Mouse (Mus musculus) kidney, adult 2 months (tissue): ENCODE results near the gene Ipo4. TPM values are rescaled to one million over a fixed set of nuclear protein-coding genes. Genes with fewer than 3 reads are reported as not detected.

Experiments used
- DNase-seq: peaks from one replicate; pipeline ENCODE4 v3.0.0; 2021
- H3K27ac ChIP-seq: fragments of 200-500 bp; 2 replicates; pipeline ENCODE4 v1.5.1; 2012; ENCODE audit warnings: low read depth, low read length, control low read depth, inconsistent platforms; ENCODE audit not compliant: insufficient read depth
- H3K27me3 ChIP-seq: fragments of 200-500 bp; replicated peaks from 2 replicates; pipeline ENCODE4 v1.6.1; 2012; ENCODE audit warnings: mild to moderate bottlenecking, moderate library complexity, low read length, inconsistent platforms; ENCODE audit not compliant: control insufficient read depth, insufficient read depth
- H3K36me3 ChIP-seq: fragments of 200-500 bp; 2 replicates; pipeline ENCODE4 v1.6.1; 2012; ENCODE audit warnings: mild to moderate bottlenecking, moderate library complexity, low read length, inconsistent platforms; ENCODE audit not compliant: control insufficient read depth, insufficient read depth
- H3K4me1 ChIP-seq: fragments of 200-500 bp; 2 replicates; pipeline ENCODE4 v1.6.1; 2011; ENCODE audit warnings: low read length; ENCODE audit not compliant: control insufficient read depth, insufficient read depth
- H3K4me3 ChIP-seq: fragments of 200-500 bp; 2 replicates; pipeline ENCODE4 v1.5.1; 2011; ENCODE audit warnings: mild to moderate bottlenecking, low read depth, low read length, control low read depth; ENCODE audit not compliant: insufficient read depth
- CTCF ChIP-seq: fragments of 200-500 bp; conservative IDR thresholded peaks from 2 replicates; pipeline ENCODE4 v1.5.1; 2011; ENCODE audit warnings: low read depth, mild to moderate bottlenecking, control low read depth, low read length, moderate library complexity, mixed read lengths; ENCODE audit not compliant: insufficient read depth, insufficient read length
- POLR2A ChIP-seq: fragments of 200-500 bp; IDR thresholded peaks from one replicate; pipeline ENCODE4 v1.6.1; 2011; ENCODE audit warnings: low read depth, low read length, control low read depth
- WGBS: fragments of 180-500 bp; shearing (Covaris S2); methylation state at CpG from one replicate; pipeline ENCODE4 v1.1.7; 2018; 5-methylcytosine and 5-hydroxymethylcytosine counted together
- polyA plus RNA-seq: library from polyadenylated mRNA; depleted of rRNA; stranded (reverse); fragments of >200 nt; gene quantifications from 2 replicates; pipeline ENCODE4 v1.2.3, GENCODE M21; 2012

Gene Ipo4
- polyA plus RNA-seq, 1 experiment = 69.7 TPM

DNA sequence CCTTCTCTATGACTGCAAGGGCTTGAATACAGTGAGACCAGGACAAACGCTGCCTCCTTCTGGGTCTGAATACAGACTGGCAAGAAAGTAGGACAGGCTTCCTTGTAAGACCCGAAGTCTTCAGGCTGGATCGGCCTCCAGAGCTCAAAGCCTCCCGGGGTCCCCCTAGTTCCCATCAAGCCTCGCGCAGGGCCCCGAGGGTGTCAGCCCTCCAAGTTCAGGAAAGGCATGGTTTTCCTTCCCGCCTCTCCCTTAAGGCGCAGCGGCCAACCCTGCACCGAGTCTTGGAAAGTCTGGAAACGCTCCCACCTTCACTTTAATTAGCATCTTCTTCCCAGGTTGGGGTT, 35.7 kb upstream of the Ipo4 start:
- 0% methylated on average over 12 of the region's 12 CpGs for WGBS

DNA sequence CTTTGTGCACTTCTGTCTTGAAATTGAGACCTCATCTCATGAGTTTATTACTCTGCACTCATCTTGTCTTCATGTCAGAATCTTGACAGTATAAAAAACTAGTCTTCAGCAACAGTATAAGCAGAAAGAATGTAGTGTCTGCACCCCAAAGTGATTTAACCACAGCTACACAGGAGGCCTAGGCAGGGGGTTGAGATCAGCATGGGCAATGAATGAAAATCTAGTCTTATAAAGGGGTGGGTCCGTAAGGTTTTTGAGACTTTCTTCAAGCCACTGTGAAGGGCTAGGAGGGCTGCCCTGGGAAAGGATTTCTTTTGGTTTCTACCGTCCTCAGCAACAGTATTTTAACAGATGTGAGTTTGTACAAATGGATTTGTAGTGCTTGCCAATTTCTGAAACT, 24.9 kb upstream of the Ipo4 start:
- TF ChIP-seq CTCF = no peak
- no peak for TF ChIP-seq POLR2A

More for the DNA sequence above, 35.7 kb upstream of the Ipo4 start:
- H3K36me3 ChIP-seq = no peaks in the 10 kb centered on the region
- H3K27me3 ChIP-seq = no peaks in the 10 kb centered on the region
- DNase-seq = no peak
- TF ChIP-seq CTCF (no peak), POLR2A (no peak)
- H3K4me1 ChIP-seq = peaks cover 6% of the 10 kb centered on the region; the same call in 1 of the 2 replicates
- peak overlapping the region; percentile 79 for H3K4me3 ChIP-seq
- peak overlapping the region; percentile 96; the same call in 1 of the 2 replicates for H3K27ac ChIP-seq

DNA sequence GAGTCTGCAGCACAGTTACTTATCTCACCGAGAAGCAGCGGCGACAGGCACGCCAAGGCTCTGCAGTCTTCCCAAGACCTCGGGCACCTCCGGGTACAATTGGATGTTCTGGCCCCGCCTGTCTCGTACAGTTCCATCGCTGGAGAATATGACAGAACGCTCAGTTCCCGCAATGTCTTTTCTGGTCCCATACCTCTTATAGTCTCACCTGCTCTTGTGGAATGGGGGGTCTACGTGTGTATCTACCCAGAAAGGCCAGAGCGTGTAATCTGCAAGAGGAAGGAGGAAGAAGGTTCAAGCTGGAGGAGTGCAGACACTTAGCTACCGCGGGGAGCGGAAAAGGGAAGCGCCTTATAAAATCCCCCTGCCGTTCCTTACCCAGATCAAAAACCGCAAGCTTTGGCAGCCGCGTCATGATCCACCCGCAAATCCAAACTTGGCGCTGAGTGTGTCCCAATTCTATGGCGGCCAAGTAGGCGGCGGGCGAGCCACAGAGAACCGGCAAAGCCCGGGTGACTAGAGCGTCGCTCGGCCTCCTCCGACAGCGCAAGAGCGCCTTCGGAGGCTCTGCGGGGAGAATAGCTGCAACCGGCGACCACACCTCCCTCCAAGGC, 24.3 kb upstream of the Ipo4 start, which contains the start of gene Mdp1:
TSS of gene Mdp1 (minus strand) at position 549 of the 614 bp plus-strand sequence.
- peak; percentile 84 for DNase-seq
- TF ChIP-seq POLR2A (no peak), CTCF (peak; percentile 59)
- H3K4me1 ChIP-seq = peaks cover 8% of the 10 kb centered on the region; the same call in 1 of the 2 replicates
- H3K36me3 ChIP-seq = no peaks in the 10 kb centered on the region; the same call in 1 of the 2 replicates
- peak within 1 kb of the TSS; percentile 74 for H3K4me3 ChIP-seq
- under 1% methylated on average over 39 of the region's 39 CpGs for WGBS
- H3K27me3 ChIP-seq = no peaks in the 10 kb centered on the region
- H3K27ac ChIP-seq = no peak within 1 kb of the TSS; the same call in 1 of the 2 replicates

More for the DNA sequence above, 24.9 kb upstream of the Ipo4 start:
- H3K4me3 ChIP-seq = no peak overlapping the region
- 59% methylated on average over 2 of the region's 2 CpGs for WGBS
- no peak for DNase-seq
- peaks cover 8% of the 10 kb centered on the region; the same call in 1 of the 2 replicates for H3K4me1 ChIP-seq
- H3K36me3 ChIP-seq = no peaks in the 10 kb centered on the region; the same call in 1 of the 2 replicates
- H3K27me3 ChIP-seq = no peaks in the 10 kb centered on the region
- no peak overlapping the region for H3K27ac ChIP-seq

DNA sequence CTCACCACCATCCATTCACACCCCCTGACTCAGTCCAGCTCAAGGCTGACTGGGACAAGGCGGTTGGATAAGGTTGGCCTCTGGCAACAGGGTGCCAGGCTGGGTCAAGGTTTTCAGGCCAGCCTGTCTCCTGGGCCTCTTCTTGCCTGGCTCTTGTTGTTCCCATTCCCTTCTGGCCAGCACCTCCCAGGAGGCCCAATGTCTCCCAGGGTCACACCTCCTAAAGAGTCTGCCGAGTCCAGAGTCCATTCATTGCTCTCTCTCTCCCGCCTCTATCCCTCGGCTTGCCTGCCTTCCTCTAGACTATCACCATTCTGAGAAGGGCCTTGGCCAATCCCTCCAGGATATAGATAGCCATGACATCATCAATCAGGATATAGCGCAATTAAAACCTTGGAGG, 22.3 kb upstream of the Ipo4 start:
- no peaks in the 10 kb centered on the region for H3K27me3 ChIP-seq
- H3K36me3 ChIP-seq = no peaks in the 10 kb centered on the region; the same call in 1 of the 2 replicates
- H3K4me1 ChIP-seq = peaks cover 8% of the 10 kb centered on the region; the same call in 1 of the 2 replicates
- DNase-seq = peak; percentile 88
- no peak overlapping the region for H3K27ac ChIP-seq
- no peak for TF ChIP-seq POLR2A
- no peak for TF ChIP-seq CTCF
- no peak overlapping the region for H3K4me3 ChIP-seq
- 60% methylated on average over 5 of the region's 5 CpGs for WGBS

DNA sequence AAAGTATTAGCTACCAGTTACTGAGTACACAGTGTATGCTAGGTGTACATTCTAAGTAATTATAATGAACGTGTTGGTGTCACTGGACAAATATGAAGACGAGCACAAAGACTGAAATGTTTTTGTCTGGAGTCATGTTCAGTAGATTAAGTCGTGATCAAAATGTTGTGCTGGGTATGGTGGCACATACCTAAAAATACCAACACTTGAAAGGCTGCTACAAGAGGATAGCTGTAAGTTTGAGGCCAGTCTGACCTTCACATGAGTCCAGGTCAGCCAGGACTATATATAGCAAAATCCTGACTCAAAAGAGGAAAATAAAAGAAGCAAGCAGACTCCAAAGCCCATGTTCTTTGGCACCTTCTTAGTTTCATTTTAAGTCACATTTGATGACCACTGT, 21.2 kb upstream of the Ipo4 start:
- 82% methylated on average over 3 of the region's 3 CpGs for WGBS
- H3K4me1 ChIP-seq = peaks cover 8% of the 10 kb centered on the region; the same call in 1 of the 2 replicates
- no peak for DNase-seq
- no peak overlapping the region for H3K27ac ChIP-seq
- no peaks in the 10 kb centered on the region; the same call in 1 of the 2 replicates for H3K36me3 ChIP-seq
- no peak overlapping the region for H3K4me3 ChIP-seq
- TF ChIP-seq CTCF (no peak), POLR2A (no peak)
- H3K27me3 ChIP-seq = no peaks in the 10 kb centered on the region

DNA sequence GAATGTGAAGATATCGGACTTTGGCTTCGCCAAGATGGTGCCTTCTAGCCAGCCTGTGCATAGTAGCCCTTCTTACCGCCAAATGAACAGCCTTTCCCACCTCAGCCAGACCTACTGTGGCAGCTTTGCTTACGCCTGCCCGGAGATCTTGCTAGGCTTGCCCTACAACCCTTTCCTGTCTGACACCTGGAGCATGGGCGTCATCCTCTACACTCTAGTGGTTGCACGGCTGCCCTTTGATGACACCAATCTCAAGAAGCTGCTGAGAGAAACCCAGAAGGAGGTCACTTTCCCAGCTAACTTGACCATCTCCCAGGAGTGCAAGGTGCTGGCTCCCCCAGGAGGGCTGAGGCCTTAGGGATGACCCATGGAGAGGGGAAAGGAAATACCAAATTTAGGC, 15.8 kb upstream of the Ipo4 start:
- Histone ChIP-seq H3K27ac (no peak overlapping the region), H3K36me3 (no peaks in the 10 kb centered on the region), H3K27me3 (no peaks in the 10 kb centered on the region), H3K4me1 (no peaks in the 10 kb centered on the region), H3K4me3 (no peak overlapping the region)
- no peak for DNase-seq
- WGBS = 91% methylated on average over 7 of the region's 7 CpGs
- no peak for TF ChIP-seq CTCF
- TF ChIP-seq POLR2A = no peak

DNA sequence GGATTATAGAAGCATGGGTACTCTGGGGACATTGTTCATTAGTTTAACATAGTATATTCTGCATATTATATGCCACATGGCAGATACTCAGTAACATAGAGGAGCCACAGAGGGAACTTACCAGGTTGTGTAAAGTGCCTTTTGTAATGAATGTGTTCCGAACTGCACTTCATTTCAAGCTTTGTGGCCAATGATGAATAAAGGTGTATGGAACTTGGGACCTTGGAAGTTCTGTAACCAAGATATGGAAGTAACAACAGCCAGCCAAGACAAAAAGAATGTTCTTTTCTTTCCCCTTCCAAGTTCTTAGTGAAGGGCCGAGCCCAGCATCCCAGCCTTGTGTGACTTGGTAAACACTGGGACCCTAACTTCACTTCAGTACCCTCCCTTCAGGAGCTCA, 14.1 kb upstream of the Ipo4 start, which contains the start of gene Tssk4:
TSS of gene Tssk4 (plus strand) at position 301 of the 400 bp plus-strand sequence.
- H3K4me1 ChIP-seq = 0 out of 2 replicates have a peak, but pooled peaks cover 3% of the 10 kb centered on the region
- no peaks in the 10 kb centered on the region for H3K36me3 ChIP-seq
- no peak within 1 kb of the TSS for H3K4me3 ChIP-seq
- no peak within 1 kb of the TSS for H3K27ac ChIP-seq
- no peak for TF ChIP-seq CTCF
- TF ChIP-seq POLR2A = no peak
- no peaks in the 10 kb centered on the region for H3K27me3 ChIP-seq
- DNase-seq = no peak
- 92% methylated on average over 2 of the region's 2 CpGs for WGBS
